7 mouse cellular contexts compared by ENCODE assay signal in the genomic region with DNA sequence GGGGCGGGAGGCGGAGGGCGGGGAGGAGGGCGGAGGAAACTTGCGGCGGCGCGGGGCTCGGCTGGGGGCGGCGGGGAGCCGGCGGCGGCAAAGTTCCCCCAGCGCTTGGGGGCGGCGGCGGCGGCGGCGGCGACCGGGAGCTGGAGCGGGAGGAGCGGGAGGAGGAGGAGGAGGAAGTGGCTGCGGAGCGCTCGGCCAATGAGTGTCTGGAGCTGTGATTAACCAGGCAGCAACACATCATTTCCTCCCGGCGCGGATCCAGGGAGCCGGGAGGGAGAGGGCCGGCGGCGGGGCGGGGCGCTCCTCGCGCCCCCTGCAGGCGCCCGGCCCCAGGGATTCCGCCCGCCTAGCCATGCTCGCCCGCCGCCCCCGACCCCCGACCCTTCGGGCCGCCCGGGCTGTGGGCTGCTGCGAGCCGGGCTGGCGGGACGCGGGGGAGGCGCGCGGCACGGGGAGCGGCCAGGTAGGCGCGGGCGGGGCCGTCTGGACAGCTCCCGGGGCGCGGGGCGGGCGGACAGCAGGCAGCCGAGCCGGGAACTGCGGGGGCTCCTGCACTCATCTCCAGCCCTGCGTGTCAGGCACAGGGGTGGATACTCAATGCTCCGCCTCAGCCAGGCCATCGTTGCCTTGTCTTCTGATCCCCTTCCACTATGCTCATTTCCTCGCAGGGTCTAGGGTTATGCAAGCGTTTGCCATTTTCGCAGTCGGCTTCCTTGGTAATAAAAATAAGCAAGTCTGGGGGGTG. TPM values are rescaled to one million over a fixed set of nuclear protein-coding genes. Genes with fewer than 3 reads are reported as not detected.
DNase-seq lines count a peak whose midpoint lies in the region; ATAC-seq lines count a peak whose summit lies in the region.

A gene (minus strand): TSS at position 92 of the 745 bp plus-strand sequence.
A gene (plus strand): TSS at position 233 of the 745 bp plus-strand sequence.

- peak within 1 kb of the TSS; percentile 98 for H3K27ac ChIP-seq in limb, embryonic 12.5 days
- H3K27ac ChIP-seq in midbrain, embryonic 13.5 days: peak within 1 kb of the TSS; percentile 98

- no peaks in the 10 kb centered on the region for H3K36me3 ChIP-seq in limb, embryonic 12.5 days
- no peaks in the 10 kb centered on the region for H3K36me3 ChIP-seq in midbrain, embryonic 13.5 days

- peak within 1 kb of the TSS; percentile 90 for H3K9ac ChIP-seq in limb, embryonic 12.5 days (replicated peaks)
- H3K9ac ChIP-seq in midbrain, embryonic 13.5 days (replicated peaks): peak within 1 kb of the TSS; percentile 91

- under 1% methylated on average over 43 of the region's 80 CpGs for WGBS in limb, embryonic 12.5 days
- under 1% methylated on average over 41 of the region's 80 CpGs for WGBS in midbrain, embryonic 13.5 days

- peak within 1 kb of the TSS; percentile 87 for H3K4me3 ChIP-seq in limb, embryonic 12.5 days (replicated peaks)
- H3K4me3 ChIP-seq in midbrain, embryonic 13.5 days (replicated peaks): peak within 1 kb of the TSS; percentile 91

- peak within 1 kb of the TSS; percentile 65 for H3K4me2 ChIP-seq in limb, embryonic 12.5 days
- H3K4me2 ChIP-seq in midbrain, embryonic 13.5 days (replicated peaks): peak within 1 kb of the TSS; percentile 72

- peak; percentile 90 for ATAC-seq in limb, embryonic 12.5 days (ENCODE audit: insufficient number of reproducible peaks, insufficient read depth, low FRiP score, low TSS enrichment, low read depth)
- ATAC-seq in midbrain, embryonic 13.5 days: peak; percentile 97

- peak; percentile 94 for DNase-seq in adrenal gland, postnatal 14 days
- DNase-seq in embryo, embryonic 9.5 days (ENCODE audit: extremely low spot score): peak; percentile 82
- peak; percentile 90 to 95 for DNase-seq in heart, adult 18-20 months
- peak; percentile 88 for DNase-seq in kidney, adult 18-20 months
- peak; percentile 9 to 50 for DNase-seq in spleen, postnatal 10 days (ENCODE audit: low spot score in 2 of 2)

- H3K4me1 ChIP-seq in limb, embryonic 12.5 days (replicated peaks): peaks cover 49% of the 10 kb centered on the region
- peaks cover 45% of the 10 kb centered on the region for H3K4me1 ChIP-seq in midbrain, embryonic 13.5 days (replicated peaks)

- no peaks in the 10 kb centered on the region for H3K27me3 ChIP-seq in limb, embryonic 12.5 days
- no peaks in the 10 kb centered on the region for H3K27me3 ChIP-seq in midbrain, embryonic 13.5 days

- no peaks in the 10 kb centered on the region for H3K9me3 ChIP-seq in limb, embryonic 12.5 days
- no peaks in the 10 kb centered on the region for H3K9me3 ChIP-seq in midbrain, embryonic 13.5 days

RNA-seq across cellular contexts. Expression of the first gene that starts in this region (rescaled TPM):
- 45.0 and 50.3 TPM in 2 replicates for total RNA-seq in adrenal gland, postnatal 14 days (2021)
- total RNA-seq in heart, adult 18-20 months (2021): 10 to 100 TPM; 13.5 to 14.0 TPM
- polyA plus RNA-seq in limb, embryonic 12.5 days (2016; fragmentation: Nextera tagmentation; extraction: Ambion mirVana): 5.8 and 6.1 TPM in 2 replicates
- polyA plus RNA-seq in midbrain, embryonic 13.5 days (2015; fragmentation: Nextera tagmentation; extraction: Ambion mirVana): 3.6 and 4.2 TPM in 2 replicates

RNA-seq across cellular contexts. Expression of the second gene that starts in this region (rescaled TPM):
- 9.5 and 52.8 TPM in 2 replicates for total RNA-seq in adrenal gland, postnatal 14 days (2021)
- 1 to 10 TPM; 3.4 to 4.2 TPM for total RNA-seq in heart, adult 18-20 months (2021)
- polyA plus RNA-seq in limb, embryonic 12.5 days (2016; fragmentation: Nextera tagmentation; extraction: Ambion mirVana): 10.4 and 12.9 TPM in 2 replicates
- 9.8 and 11.6 TPM in 2 replicates for polyA plus RNA-seq in midbrain, embryonic 13.5 days (2015; fragmentation: Nextera tagmentation; extraction: Ambion mirVana)

Comparison
In these comparisons a context has a peak if more than half of its experiments do, and no peak if none do; other contexts are left out.
1. Peak in every context shown above with its lines: DNase-seq, ATAC-seq, H3K4me3 ChIP-seq and H3K27ac ChIP-seq.
2. DNase-seq: peak in every context shown above with its lines; median percentile 94 in adrenal gland, postnatal 14 days; 92 in heart, adult 18-20 months; 88 in kidney, adult 18-20 months; 82 in embryo, embryonic 9.5 days; 30 in spleen, postnatal 10 days.